Mouse (Mus musculus): ENCODE measurements at regions not wholly inside any gene's neighbourhood (a gene's known extent, or its start where the extent isn't known, plus 50 kb on each side); places are given as distances from the start of the nearest gene placed in this dataset.

DNA sequence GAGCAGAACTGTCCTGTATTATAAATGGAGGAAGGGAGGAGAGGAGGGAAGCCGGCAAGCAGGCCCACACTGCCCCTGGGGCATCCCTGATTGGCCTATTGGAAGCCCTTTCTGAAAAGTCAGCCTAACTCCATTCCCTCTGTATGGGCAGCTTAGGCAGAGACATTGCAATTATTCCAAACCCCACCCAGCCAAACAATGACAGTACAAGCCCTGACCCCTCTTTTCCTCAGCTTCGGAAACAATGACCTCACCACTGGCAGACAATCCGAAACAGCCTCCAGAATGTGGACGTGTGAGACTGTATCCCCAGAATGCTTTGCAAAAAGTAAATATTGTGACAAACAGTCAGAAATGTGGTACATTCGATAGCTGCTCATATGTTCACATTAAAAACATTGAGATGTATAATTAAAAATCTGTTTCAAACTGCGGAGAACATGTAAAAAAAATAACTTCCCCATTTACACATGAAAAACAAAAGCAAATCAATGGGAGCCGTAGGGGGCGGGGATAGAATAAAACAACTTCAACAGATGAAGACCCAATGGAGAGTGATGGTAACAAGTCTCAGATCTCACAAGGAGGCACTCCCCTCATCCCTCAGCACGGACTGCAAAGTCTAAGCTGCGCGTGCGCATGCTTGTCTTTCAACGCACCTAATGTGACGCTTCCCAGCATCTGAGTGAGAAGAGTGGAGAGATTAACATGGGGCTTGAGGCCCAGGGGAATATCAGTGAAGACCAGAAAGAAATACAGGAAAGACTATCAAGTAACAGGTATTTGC, 134.9 kb upstream of the Top1 start:
- DNase-seq (ENCODE audit: low spot score) (no peak), ATAC-seq (replicated peaks; ENCODE audit: low FRiP score, low TSS enrichment, low read depth) (no peak)
- Histone ChIP-seq H3K4me3 (ENCODE audit: low read depth, low read length) (no peak overlapping the region), H3K9me3 (ENCODE audit: control insufficient read depth, low read length) (no peaks in the 10 kb centered on the region), H3K4me1 (replicated peaks; ENCODE audit: control insufficient read depth, insufficient read depth, low read length) (no peaks in the 10 kb centered on the region; the same call in 1 of the 2 replicates), H3K9ac (ENCODE audit: low read length) (no peak overlapping the region), H3K27me3 (replicated peaks; ENCODE audit: control insufficient read depth, insufficient read depth, low read length) (no peaks in the 10 kb centered on the region), H3K27ac (ENCODE audit: low read depth) (no peak overlapping the region), H3K36me3 (ENCODE audit: control insufficient read depth, insufficient read depth, low read length) (no peaks in the 10 kb centered on the region), H3K4me2 (ENCODE audit: low read length) (no peak overlapping the region)
- WGBS = 51% methylated on average over 14 of the region's 14 CpGs

DNA sequence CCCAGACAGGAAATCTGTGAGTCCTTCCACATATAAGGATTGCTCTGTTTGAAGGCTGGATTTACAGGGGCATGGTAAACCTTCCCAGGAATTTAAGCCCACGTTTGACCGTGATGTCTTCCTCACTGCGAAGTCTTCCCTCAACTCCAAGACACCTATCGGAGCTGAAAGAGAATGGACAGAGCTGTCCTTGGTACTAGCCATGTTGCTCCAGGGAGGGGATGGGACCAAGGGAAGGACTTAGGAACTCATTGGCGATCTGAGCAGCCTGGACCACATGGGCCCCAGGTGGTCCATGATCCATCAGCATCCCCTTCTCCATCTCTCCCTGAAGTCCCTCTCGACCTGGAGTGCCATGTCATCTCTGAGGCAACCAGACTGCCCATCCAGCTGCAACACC, 130.1 kb upstream of the Top1 start:
- WGBS = 41% methylated on average over 6 of the region's 6 CpGs
- no peak overlapping the region for H3K4me3 ChIP-seq (ENCODE audit: low read depth, low read length)
- no peak overlapping the region for H3K27ac ChIP-seq (ENCODE audit: low read depth)
- no peaks in the 10 kb centered on the region; the same call in 1 of the 2 replicates for H3K4me1 ChIP-seq (replicated peaks; ENCODE audit: control insufficient read depth, insufficient read depth, low read length)
- no peaks in the 10 kb centered on the region for H3K27me3 ChIP-seq (replicated peaks; ENCODE audit: control insufficient read depth, insufficient read depth, low read length)
- no peaks in the 10 kb centered on the region for H3K36me3 ChIP-seq (ENCODE audit: control insufficient read depth, insufficient read depth, low read length)
- H3K9me3 ChIP-seq (ENCODE audit: control insufficient read depth, low read length) = no peaks in the 10 kb centered on the region
- ATAC-seq (replicated peaks; ENCODE audit: low FRiP score, low TSS enrichment, low read depth) = no peak
- H3K4me2 ChIP-seq (ENCODE audit: low read length) = no peak overlapping the region
- no peak for DNase-seq (ENCODE audit: low spot score)
- no peak overlapping the region for H3K9ac ChIP-seq (ENCODE audit: low read length)

DNA sequence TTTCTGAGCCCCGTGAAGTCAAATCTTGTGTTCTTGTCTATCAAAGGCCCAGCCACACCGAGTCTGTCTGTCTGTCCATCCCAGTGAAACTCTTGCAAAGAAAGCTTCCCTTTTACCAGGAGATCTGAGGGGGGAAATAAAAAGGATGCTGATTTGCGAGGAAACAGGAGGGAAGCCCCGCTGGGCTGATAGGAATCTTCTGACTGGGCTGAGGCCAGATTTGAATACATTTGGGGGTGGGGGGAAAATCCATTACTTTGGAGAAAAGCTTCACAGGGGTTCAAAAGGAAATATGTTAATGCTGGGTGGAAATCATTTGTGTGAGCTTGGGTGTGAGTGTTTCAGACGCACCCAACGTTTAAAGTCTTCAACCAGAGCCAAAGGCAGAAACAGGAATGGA, 129.2 kb upstream of the Top1 start:
- Histone ChIP-seq H3K4me3 (ENCODE audit: low read depth, low read length) (no peak overlapping the region), H3K9ac (ENCODE audit: low read length) (no peak overlapping the region), H3K27me3 (replicated peaks; ENCODE audit: control insufficient read depth, insufficient read depth, low read length) (no peaks in the 10 kb centered on the region), H3K4me1 (replicated peaks; ENCODE audit: control insufficient read depth, insufficient read depth, low read length) (no peaks in the 10 kb centered on the region), H3K27ac (ENCODE audit: low read depth) (no peak overlapping the region), H3K9me3 (ENCODE audit: control insufficient read depth, low read length) (no peaks in the 10 kb centered on the region), H3K4me2 (ENCODE audit: low read length) (no peak overlapping the region), H3K36me3 (ENCODE audit: control insufficient read depth, insufficient read depth, low read length) (no peaks in the 10 kb centered on the region)
- no peak for DNase-seq (ENCODE audit: low spot score)
- WGBS = 30% methylated on average over 6 of the region's 6 CpGs
- ATAC-seq (replicated peaks; ENCODE audit: low FRiP score, low TSS enrichment, low read depth) = no peak

DNA sequence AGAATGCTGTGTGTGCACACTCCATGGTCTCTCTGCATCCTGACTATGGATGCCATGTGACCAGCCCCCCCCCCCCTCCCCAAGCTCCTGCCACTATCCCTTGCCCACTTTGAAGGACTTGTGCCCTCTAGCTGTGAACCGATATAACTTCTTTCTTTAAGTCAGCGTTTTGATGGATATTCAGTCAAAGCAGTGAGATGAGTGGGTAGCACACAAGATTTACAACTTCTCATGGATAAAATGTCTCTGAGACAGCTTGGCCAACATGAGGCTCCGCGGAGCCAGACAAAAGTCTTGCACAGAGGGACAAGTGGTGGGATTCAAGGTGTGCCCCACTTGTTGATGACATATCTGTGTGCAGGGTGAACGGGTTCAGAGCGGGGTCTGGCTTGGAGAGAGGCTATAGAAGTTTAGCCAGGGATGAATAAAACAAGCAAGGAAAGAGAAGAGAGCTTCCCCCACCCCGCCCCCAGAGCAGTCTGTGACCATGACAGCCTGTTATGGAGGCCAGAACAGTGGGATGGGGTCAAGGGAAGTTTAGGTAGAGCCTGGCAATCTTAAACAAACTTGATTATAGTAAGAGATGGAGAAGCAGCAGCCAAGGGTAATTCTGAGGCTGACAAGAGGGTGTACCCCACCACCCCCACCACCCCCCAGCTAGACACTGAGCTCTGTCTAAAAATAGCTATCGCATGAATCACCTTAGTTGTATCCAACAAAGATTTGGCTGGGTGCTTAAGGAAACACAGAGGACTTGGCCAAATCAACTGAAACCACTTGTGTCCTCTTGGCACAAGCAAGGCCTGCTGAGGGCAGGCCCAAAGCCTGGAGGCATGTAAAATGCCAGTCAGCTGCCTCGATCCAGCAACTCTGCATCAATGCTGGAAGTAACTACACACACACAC, 120.1 kb upstream of the Top1 start:
- 34% methylated on average over 9 of the region's 9 CpGs for WGBS
- ATAC-seq (replicated peaks; ENCODE audit: low FRiP score, low TSS enrichment, low read depth) (peak; percentile 51), DNase-seq (ENCODE audit: low spot score) (no peak)
- no peaks in the 10 kb centered on the region for H3K27me3 ChIP-seq (replicated peaks; ENCODE audit: control insufficient read depth, insufficient read depth, low read length)
- no peaks in the 10 kb centered on the region for H3K36me3 ChIP-seq (ENCODE audit: control insufficient read depth, insufficient read depth, low read length)
- H3K4me1 ChIP-seq (replicated peaks; ENCODE audit: control insufficient read depth, insufficient read depth, low read length) = peaks cover 13% of the 10 kb centered on the region; the same call in 1 of the 2 replicates
- H3K27ac ChIP-seq (ENCODE audit: low read depth) = peak overlapping the region; percentile 38; the same call in 1 of the 2 replicates
- no peak overlapping the region for H3K4me2 ChIP-seq (ENCODE audit: low read length)
- no peaks in the 10 kb centered on the region for H3K9me3 ChIP-seq (ENCODE audit: control insufficient read depth, low read length)
- H3K9ac ChIP-seq (ENCODE audit: low read length) = no peak overlapping the region
- no peak overlapping the region for H3K4me3 ChIP-seq (ENCODE audit: low read depth, low read length)

DNA sequence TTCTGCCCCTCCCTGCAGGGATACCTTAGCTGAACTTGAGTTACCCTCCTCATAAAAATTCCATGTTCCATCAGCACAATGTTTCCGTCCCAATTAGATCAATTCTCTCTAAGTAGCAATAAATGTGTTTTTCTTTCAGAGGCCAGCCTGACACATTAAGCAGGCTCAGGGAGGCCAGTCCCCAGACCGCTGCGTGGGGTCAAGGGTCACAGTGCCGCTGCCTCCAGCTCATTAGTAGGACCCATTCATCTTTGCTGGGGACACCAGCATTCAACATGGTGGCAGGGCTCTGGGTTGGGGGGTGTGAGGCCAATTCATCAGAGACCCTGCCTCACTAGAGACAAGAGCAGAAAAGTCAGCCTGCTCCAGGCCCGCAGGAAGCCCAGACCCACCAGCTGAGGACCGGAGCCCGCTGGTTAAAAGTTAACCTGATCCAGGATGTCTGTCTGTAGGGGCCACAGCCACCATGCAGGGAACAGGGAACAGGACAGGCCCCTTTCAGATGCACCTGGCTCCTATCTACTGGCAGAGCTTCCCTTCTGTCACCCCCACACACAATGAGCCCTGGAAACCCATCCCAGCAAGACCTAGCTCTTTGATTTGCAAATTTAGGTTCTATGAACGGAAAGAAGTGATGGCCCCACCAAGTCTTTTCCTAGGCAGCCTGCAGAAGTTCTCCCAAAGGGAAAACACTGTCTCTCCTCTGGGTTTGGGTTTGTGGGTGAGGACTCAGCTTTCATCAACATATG, 119.1 kb upstream of the Top1 start:
- ATAC-seq (replicated peaks; ENCODE audit: low FRiP score, low TSS enrichment, low read depth) (no peak), DNase-seq (ENCODE audit: low spot score) (no peak)
- Histone ChIP-seq H3K9me3 (ENCODE audit: control insufficient read depth, low read length) (no peaks in the 10 kb centered on the region), H3K4me2 (ENCODE audit: low read length) (no peak overlapping the region), H3K9ac (ENCODE audit: low read length) (no peak overlapping the region), H3K27ac (ENCODE audit: low read depth) (peak overlapping the region; percentile 38; the same call in 1 of the 2 replicates), H3K27me3 (replicated peaks; ENCODE audit: control insufficient read depth, insufficient read depth, low read length) (no peaks in the 10 kb centered on the region), H3K4me3 (ENCODE audit: low read depth, low read length) (no peak overlapping the region), H3K4me1 (replicated peaks; ENCODE audit: control insufficient read depth, insufficient read depth, low read length) (peaks cover 13% of the 10 kb centered on the region; the same call in 1 of the 2 replicates), H3K36me3 (ENCODE audit: control insufficient read depth, insufficient read depth, low read length) (no peaks in the 10 kb centered on the region)
- 29% methylated on average over 8 of the region's 8 CpGs for WGBS

DNA sequence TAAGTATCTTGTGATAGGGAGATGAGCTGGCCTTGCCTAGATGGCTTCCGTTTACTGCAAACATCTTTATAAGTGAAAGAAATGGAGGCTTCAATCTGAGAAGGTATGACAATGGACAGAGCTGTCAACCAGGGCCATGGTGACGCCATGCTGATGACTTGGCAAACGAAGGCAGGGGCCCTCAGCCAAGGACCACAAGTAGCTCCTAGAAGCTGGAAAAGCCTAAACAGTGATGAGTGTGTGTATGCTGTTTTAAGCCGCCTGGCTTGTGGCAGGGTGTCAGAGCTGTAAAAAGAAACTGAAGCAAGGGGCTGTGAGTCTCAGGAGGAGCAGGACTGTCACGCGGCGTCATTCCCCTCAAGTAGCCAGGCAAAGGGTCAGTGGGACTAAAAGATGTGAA, 116.4 kb upstream of the Top1 start:
- H3K27me3 ChIP-seq (replicated peaks; ENCODE audit: control insufficient read depth, insufficient read depth, low read length) = no peaks in the 10 kb centered on the region
- no peak for DNase-seq (ENCODE audit: low spot score)

DNA sequence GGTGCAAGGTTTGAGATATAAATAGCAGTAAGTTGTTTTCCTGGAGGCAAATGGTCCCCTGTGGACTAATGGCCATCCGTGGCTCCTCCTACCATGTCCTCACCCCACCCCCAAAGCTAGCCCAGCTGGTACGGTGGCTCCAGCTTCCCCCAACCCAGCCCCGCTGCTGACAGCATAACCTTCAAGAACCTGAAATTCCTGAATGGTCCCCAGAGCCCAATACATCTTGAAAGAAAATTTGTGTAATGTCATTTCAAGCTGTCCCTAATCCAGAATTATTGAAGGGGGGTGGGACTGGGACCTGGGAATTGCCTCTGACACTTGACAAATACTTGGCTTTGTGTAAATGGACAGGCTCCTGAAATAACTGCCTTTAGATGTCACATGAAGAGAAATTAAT, 115.3 kb upstream of the Top1 start:
- no peak for DNase-seq (ENCODE audit: low spot score)
- WGBS = 22% methylated on average over 3 of the region's 3 CpGs
- no peaks in the 10 kb centered on the region for H3K9me3 ChIP-seq (ENCODE audit: control insufficient read depth, low read length)

More for the DNA sequence above, 116.4 kb upstream of the Top1 start:
- peaks cover 13% of the 10 kb centered on the region; the same call in 1 of the 2 replicates for H3K4me1 ChIP-seq (replicated peaks; ENCODE audit: control insufficient read depth, insufficient read depth, low read length)
- H3K4me3 ChIP-seq (ENCODE audit: low read depth, low read length) = no peak overlapping the region
- no peak overlapping the region for H3K4me2 ChIP-seq (ENCODE audit: low read length)
- no peak for ATAC-seq (replicated peaks; ENCODE audit: low FRiP score, low TSS enrichment, low read depth)
- H3K36me3 ChIP-seq (ENCODE audit: control insufficient read depth, insufficient read depth, low read length) = no peaks in the 10 kb centered on the region
- H3K9ac ChIP-seq (ENCODE audit: low read length) = no peak overlapping the region
- no peak overlapping the region for H3K27ac ChIP-seq (ENCODE audit: low read depth)
- no peaks in the 10 kb centered on the region for H3K9me3 ChIP-seq (ENCODE audit: control insufficient read depth, low read length)
- 64% methylated on average over 7 of the region's 7 CpGs for WGBS

DNA sequence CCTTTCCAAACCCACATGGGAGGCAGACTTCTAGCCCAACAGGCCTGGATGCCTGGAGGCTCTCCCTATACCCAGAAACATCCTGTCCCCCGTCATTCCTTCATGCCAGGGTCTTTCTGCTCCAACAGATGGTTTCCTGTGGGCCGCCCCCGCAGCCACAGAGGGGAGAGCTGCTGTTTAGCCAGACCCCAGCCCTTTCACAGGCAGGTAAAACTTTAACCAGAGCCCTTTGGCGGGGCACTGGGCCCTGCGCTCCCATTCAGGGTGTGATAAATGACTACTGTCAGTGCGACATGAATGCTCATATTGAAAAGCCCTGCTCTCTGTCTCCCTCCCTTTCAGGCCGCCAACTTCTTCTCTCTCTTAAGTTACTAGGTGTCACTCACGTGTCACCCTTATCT, 108.4 kb upstream of the Top1 start:
- Histone ChIP-seq H3K27me3 (replicated peaks; ENCODE audit: control insufficient read depth, insufficient read depth, low read length) (no peaks in the 10 kb centered on the region), H3K27ac (ENCODE audit: low read depth) (no peak overlapping the region), H3K4me1 (replicated peaks; ENCODE audit: control insufficient read depth, insufficient read depth, low read length) (peaks cover 8% of the 10 kb centered on the region), H3K4me2 (ENCODE audit: low read length) (0 out of 2 replicates have a peak overlapping the region, but pooled peaks have one; percentile 2), H3K4me3 (ENCODE audit: low read depth, low read length) (no peak overlapping the region), H3K9me3 (ENCODE audit: control insufficient read depth, low read length) (no peaks in the 10 kb centered on the region), H3K36me3 (ENCODE audit: control insufficient read depth, insufficient read depth, low read length) (no peaks in the 10 kb centered on the region), H3K9ac (ENCODE audit: low read length) (no peak overlapping the region)
- 12% methylated on average over 8 of the region's 8 CpGs for WGBS
- DNase-seq (ENCODE audit: low spot score) (no peak), ATAC-seq (replicated peaks; ENCODE audit: low FRiP score, low TSS enrichment, low read depth) (0 out of 2 replicates have a peak, but pooled peaks have one; percentile 27)

More for the DNA sequence above, 115.3 kb upstream of the Top1 start:
- H3K27ac ChIP-seq (ENCODE audit: low read depth) = no peak overlapping the region
- H3K9ac ChIP-seq (ENCODE audit: low read length) = no peak overlapping the region
- no peaks in the 10 kb centered on the region for H3K27me3 ChIP-seq (replicated peaks; ENCODE audit: control insufficient read depth, insufficient read depth, low read length)
- H3K36me3 ChIP-seq (ENCODE audit: control insufficient read depth, insufficient read depth, low read length) = no peaks in the 10 kb centered on the region
- no peak for ATAC-seq (replicated peaks; ENCODE audit: low FRiP score, low TSS enrichment, low read depth)
- H3K4me2 ChIP-seq (ENCODE audit: low read length) = no peak overlapping the region
- no peak overlapping the region for H3K4me3 ChIP-seq (ENCODE audit: low read depth, low read length)
- H3K4me1 ChIP-seq (replicated peaks; ENCODE audit: control insufficient read depth, insufficient read depth, low read length) = peaks cover 12% of the 10 kb centered on the region; the same call in 1 of the 2 replicates

Data from intestine, embryonic 14.5 days (tissue).